Mouse (Mus musculus) gastrocnemius, postnatal 14 days (tissue): ENCODE results near the gene Sh2d5. TPM values are rescaled to one million over a fixed set of nuclear protein-coding genes. Genes with fewer than 3 reads are reported as not detected.

ENCODE experiments used
- DNase-seq: peaks from one replicate; pipeline ENCODE4 v3.0.0; 2021; ENCODE audit warnings: mixed read lengths
- intact Hi-C: fragments of 180-260 bp; cut with DNase I; formaldehyde crosslinking; loops from one replicate; pipeline ENCODE4 v1.15.1; 2025; ENCODE audit warnings: low total_unique reads
- long read RNA-seq, 2 experiments: library from polyadenylated mRNA; stranded (forward); transcript quantifications; one replicate each; pipeline ENCODE4 v2.0.0; 2021
- total RNA-seq, 2 experiments: library from RNA; stranded (reverse); gene quantifications; 2 replicates each; pipeline ENCODE4 v1.2.3; 2021

The Sh2d5 gene
- not detected for total RNA-seq
- long read RNA-seq, experiment 1 = 0 reads
- long read RNA-seq, experiment 2 = 0 reads

GRCm38 (mm10) chr4:138250088-138250960 is at the start of gene Sh2d5, which contains the start of gene Kif17:
TSS of gene Sh2d5 (plus strand) at chr4:138250403.
TSS of gene Kif17 (plus strand) at chr4:138250435.
- intact Hi-C loops = no loop called here
- DNase-seq = peak; percentile 46

GRCm38 (mm10) chr4:138200769-138201168 is 49.4 kb upstream of the Sh2d5 start:
- DNase-seq = no peak
- intact Hi-C loops = no loop called here

GRCm38 (mm10) chr4:138201696-138202095 is 48.5 kb upstream of the Sh2d5 start:
- no peak for DNase-seq
- intact Hi-C loops = no loop called here

- intact Hi-C loops = no loop called here
- DNase-seq = no peak
These were observed 40.1 kb upstream of the Sh2d5 start for GRCm38 (mm10) chr4:138210116-138210515.

GRCm38 (mm10) chr4:138213861-138214260 is 36.3 kb upstream of the Sh2d5 start:
- intact Hi-C loops = no loop called here

GRCm38 (mm10) chr4:138215671-138216199 is 34.5 kb upstream of the Sh2d5 start:
- intact Hi-C loops = no loop called here
- no peak for DNase-seq

More at GRCm38 (mm10) chr4:138213861-138214260, 36.3 kb upstream of the Sh2d5 start:
- DNase-seq = no peak

- DNase-seq = peak; percentile 78
- intact Hi-C loops = no loop called here
These were observed 33.9 kb upstream of the Sh2d5 start, which contains the start of gene Hp1bp3 for GRCm38 (mm10) chr4:138216200-138216890. TSS of gene Hp1bp3 (plus strand) at chr4:138216296.

GRCm38 (mm10) chr4:138216891-138217392 is 33.3 kb upstream of the Sh2d5 start:
- peak; percentile 98 for DNase-seq
- intact Hi-C loops = no loop called here

- intact Hi-C loops = no loop called here
- no peak for DNase-seq
These were observed 32.8 kb upstream of the Sh2d5 start for GRCm38 (mm10) chr4:138217441-138217840.

GRCm38 (mm10) chr4:138217951-138218685 is 32.1 kb upstream of the Sh2d5 start:
- no peak for DNase-seq
- intact Hi-C loops = no loop called here

- no peak for DNase-seq
- intact Hi-C loops = no loop called here
These were observed 30.9 kb upstream of the Sh2d5 start for GRCm38 (mm10) chr4:138219331-138219730.

GRCm38 (mm10) chr4:138220761-138221160 is 29.4 kb upstream of the Sh2d5 start:
- no peak for DNase-seq
- intact Hi-C loops = no loop called here

- intact Hi-C loops = no loop called here
- no peak for DNase-seq
These were observed 28.8 kb upstream of the Sh2d5 start for GRCm38 (mm10) chr4:138221406-138221805.

- no peak for DNase-seq
- intact Hi-C loops = no loop called here
These were observed 27.8 kb upstream of the Sh2d5 start for GRCm38 (mm10) chr4:138222396-138222795.

- DNase-seq = no peak
- intact Hi-C loops = no loop called here
These were observed 26.6 kb upstream of the Sh2d5 start for GRCm38 (mm10) chr4:138223623-138224022.

- no peak for DNase-seq
- intact Hi-C loops = no loop called here
These were observed 3.2 kb upstream of the Sh2d5 start for GRCm38 (mm10) chr4:138246756-138247665.

GRCm38 (mm10) chr4:138251819-138252218 is 1.6 kb downstream of the Sh2d5 start:
- intact Hi-C loops = no loop called here
- no peak for DNase-seq

- intact Hi-C loops = no loop called here
- no peak for DNase-seq
These were observed 2.0 kb downstream of the Sh2d5 start for GRCm38 (mm10) chr4:138252231-138252630.
